Mouse (Mus musculus) hindbrain, postnatal 0 days (tissue): ENCODE data around the gene Armc9. TPM values are rescaled to one million over a fixed set of nuclear protein-coding genes. Genes with fewer than 3 reads are reported as not detected.

ENCODE experiments used
- ATAC-seq: fragments of 200-750 bp; cut with Nextera tagmentation; 2 replicates; pipeline ENCODE4 v1.8.0; 2017; ENCODE audit warnings: mild to moderate bottlenecking, moderate TSS enrichment, moderate library complexity
- DNase-seq: peaks from one replicate; pipeline ENCODE4 v3.0.0-alpha.2; 2015; ENCODE audit warnings: low spot score
- H3K27ac ChIP-seq: fragments of 300-500 bp; sonication (generic); 2 replicates; pipeline ENCODE4 v1.5.1; 2014; ENCODE audit warnings: mild to moderate bottlenecking
- H3K27me3 ChIP-seq: fragments of 300-500 bp; sonication (generic); 2 replicates; pipeline ENCODE4 v1.6.1; 2014; ENCODE audit warnings: low read length, mixed read lengths; ENCODE audit not compliant: insufficient read depth
- H3K36me3 ChIP-seq: fragments of 300-500 bp; sonication (generic); 2 replicates; pipeline ENCODE4 v1.6.1; 2014; ENCODE audit warnings: low read length, mixed read lengths; ENCODE audit not compliant: insufficient read depth
- H3K4me1 ChIP-seq: fragments of 300-500 bp; sonication (generic); 2 replicates; pipeline ENCODE4 v1.6.1; 2014; ENCODE audit warnings: antibody characterized with exemption, low read length, mixed read lengths; ENCODE audit not compliant: insufficient read depth
- H3K4me2 ChIP-seq: fragments of 300-500 bp; sonication (generic); 2 replicates; pipeline ENCODE4 v1.6.1; 2014; ENCODE audit warnings: low read depth, mild to moderate bottlenecking, low read length, moderate library complexity, mixed read lengths
- H3K4me3 ChIP-seq: fragments of 300-500 bp; sonication (generic); 2 replicates; pipeline ENCODE4 v1.5.1; 2014; ENCODE audit warnings: low read length
- H3K9ac ChIP-seq: fragments of 300-500 bp; sonication (generic); replicated peaks from 2 replicates; pipeline ENCODE4 v1.6.1; 2014; ENCODE audit warnings: mild to moderate bottlenecking, low read length, moderate library complexity, mixed read lengths
- H3K9me3 ChIP-seq: fragments of 300-500 bp; sonication (generic); 2 replicates; pipeline ENCODE4 v1.6.1; 2016; ENCODE audit warnings: low read length, mixed read lengths
- CTCF ChIP-seq: IDR thresholded peaks from 2 replicates; pipeline ENCODE4 v1.5.1; 2016; ENCODE audit warnings: antibody characterized with exemption, control low read depth, low read depth
- WGBS: fragments of 180-500 bp; shearing (Covaris S2); extraction: QIAGEN DNeasy Blood & Tissue Kit; methylation state at CpG from one replicate; pipeline ENCODE4 v1.1.7; 2014; 5-methylcytosine and 5-hydroxymethylcytosine counted together
- polyA plus RNA-seq: library from polyadenylated mRNA; unstranded; fragments of >200 nt; fragmentation: Nextera tagmentation; extraction: Ambion mirVana; gene quantifications from 2 replicates; pipeline ENCODE4 v1.2.1, GENCODE M21; 2015
- total RNA-seq: library from RNA; depleted of rRNA; stranded (reverse); fragments of >200 nt; gene quantifications from 2 replicates; pipeline ENCODE4 v1.2.3, GENCODE M21; 2014

The Armc9 gene
- total and polyA plus RNA-seq, 2 experiments from 2014 or later: 21.0 to 34.9 TPM

GRCm38 (mm10) chr1:86135315-86135714 lies 19.3 kb upstream of the Armc9 start:
- H3K4me2 ChIP-seq: no peak overlapping the region
- no peaks in the 10 kb centered on the region for H3K9me3 ChIP-seq
- H3K4me1 ChIP-seq: no peaks in the 10 kb centered on the region
- ATAC-seq (no peak), DNase-seq (no peak)
- WGBS: 79% methylated on average over 6 of the region's 6 CpGs
- peaks cover 54% of the 10 kb centered on the region for H3K36me3 ChIP-seq
- no peak overlapping the region for H3K27ac ChIP-seq
- H3K4me3 ChIP-seq: no peak overlapping the region
- no peak overlapping the region for H3K9ac ChIP-seq
- no peaks in the 10 kb centered on the region for H3K27me3 ChIP-seq
- no peak for TF ChIP-seq CTCF

DNA sequence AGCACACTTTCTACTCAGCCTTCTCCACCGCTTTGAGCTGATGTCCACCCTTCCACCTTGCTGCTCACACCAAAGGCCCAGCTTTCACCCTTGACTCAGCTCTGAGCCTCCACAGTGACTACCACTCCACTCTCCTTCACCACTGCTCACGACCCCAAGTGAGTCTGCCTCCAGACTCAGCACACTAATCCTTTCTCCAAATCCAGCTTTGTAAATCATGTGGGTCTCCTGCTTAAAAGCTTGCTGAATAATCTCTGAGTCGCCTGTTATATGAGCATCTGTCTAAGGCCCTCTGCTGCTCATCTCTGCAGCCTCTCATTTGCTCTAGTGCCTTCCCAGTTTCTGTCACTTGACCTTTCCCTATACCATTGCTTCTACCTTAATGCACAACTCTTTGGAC lies 13.5 kb upstream of the Armc9 start:
- no peak overlapping the region for H3K4me3 ChIP-seq
- no peak overlapping the region for H3K9ac ChIP-seq
- DNase-seq: no peak
- no peaks in the 10 kb centered on the region for H3K9me3 ChIP-seq
- no peaks in the 10 kb centered on the region for H3K27me3 ChIP-seq
- TF ChIP-seq CTCF: no peak
- no peak overlapping the region for H3K4me2 ChIP-seq
- no peaks in the 10 kb centered on the region for H3K4me1 ChIP-seq
- WGBS: 86% methylated on average over 3 of the region's 3 CpGs
- ATAC-seq: no peak
- H3K27ac ChIP-seq: no peak overlapping the region
- H3K36me3 ChIP-seq: peaks cover 24% of the 10 kb centered on the region

DNA sequence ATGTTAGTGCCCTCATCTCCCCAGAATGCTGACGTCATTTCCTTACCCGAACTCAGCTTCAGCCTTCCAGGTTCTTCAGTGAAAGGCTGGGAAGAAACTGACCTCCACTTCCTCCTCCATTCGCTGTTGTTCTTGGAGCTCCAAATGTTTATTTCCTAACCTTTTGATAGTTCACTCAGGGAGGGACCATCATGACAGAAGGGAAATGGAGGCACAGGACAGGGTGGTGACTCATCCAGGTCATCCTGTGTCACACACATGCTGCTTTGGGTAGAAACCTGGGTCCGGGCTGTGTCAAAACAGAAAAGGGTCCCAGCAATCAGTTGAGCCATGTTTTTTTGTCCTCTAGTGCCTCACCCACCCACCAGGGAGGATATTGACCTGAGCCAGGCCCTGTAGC lies 11.4 kb upstream of the Armc9 start:
- no peaks in the 10 kb centered on the region for H3K27me3 ChIP-seq
- ATAC-seq (no peak), DNase-seq (no peak)
- no peak overlapping the region for H3K9ac ChIP-seq
- H3K4me3 ChIP-seq: no peak overlapping the region
- H3K9me3 ChIP-seq: no peaks in the 10 kb centered on the region
- no peak for TF ChIP-seq CTCF
- no peaks in the 10 kb centered on the region for H3K4me1 ChIP-seq
- no peak overlapping the region for H3K27ac ChIP-seq
- H3K36me3 ChIP-seq: peaks cover 10% of the 10 kb centered on the region
- H3K4me2 ChIP-seq: no peak overlapping the region
- WGBS: 85% methylated on average over 4 of the region's 4 CpGs

DNA sequence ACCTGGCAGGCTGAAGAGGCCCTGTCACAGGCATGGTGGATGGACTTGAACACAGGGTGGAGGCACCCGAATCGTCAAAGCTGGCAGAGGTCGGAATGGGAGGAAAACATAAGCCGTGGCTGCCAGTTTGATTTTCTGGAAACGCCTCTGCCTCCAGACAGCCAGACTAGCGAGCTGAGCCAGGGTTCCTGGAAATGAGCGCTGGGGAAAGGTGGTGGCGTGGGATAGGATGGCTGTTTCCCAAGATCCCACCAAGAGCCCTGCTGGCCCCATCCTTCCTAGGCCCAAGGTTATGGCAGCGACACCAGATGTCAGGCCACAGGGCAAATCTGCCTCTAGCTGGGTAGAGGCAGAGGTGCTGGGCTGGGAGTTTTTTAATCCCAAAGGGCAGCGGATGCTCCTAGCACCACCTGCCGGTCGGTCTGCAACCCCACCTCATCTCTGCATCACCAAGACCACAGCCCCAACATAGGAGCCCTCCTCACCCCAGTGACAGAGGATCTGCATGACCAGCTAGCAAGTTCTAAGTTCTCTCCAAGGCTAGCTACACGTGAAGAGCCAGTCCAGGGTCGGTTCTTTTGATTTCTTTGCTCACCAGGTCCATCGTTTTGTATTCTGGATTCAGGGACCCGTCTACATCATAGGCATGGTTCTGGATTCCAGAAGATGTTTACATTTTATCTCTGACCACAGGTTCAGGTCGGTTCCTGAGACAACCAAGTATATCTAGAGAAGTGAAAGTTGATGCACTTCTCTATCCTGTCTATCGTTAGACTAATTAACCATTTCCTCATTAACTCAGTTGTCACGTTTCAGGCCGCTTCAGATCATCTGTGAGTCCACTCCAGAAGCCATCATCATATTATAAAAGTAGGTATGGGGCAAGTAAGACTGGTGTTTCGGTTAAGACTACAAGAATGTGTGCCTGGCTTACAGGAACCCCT lies 10.3 kb upstream of the Armc9 start:
- no peaks in the 10 kb centered on the region for H3K4me1 ChIP-seq
- TF ChIP-seq CTCF: peak; percentile 34; the same call in 1 of the 2 replicates
- ATAC-seq (no peak), DNase-seq (no peak)
- H3K9me3 ChIP-seq: no peaks in the 10 kb centered on the region
- no peak overlapping the region for H3K27ac ChIP-seq
- WGBS: 79% methylated on average over 21 of the region's 21 CpGs
- no peak overlapping the region for H3K9ac ChIP-seq
- no peaks in the 10 kb centered on the region for H3K27me3 ChIP-seq
- no peak overlapping the region for H3K4me3 ChIP-seq
- peaks cover 2% of the 10 kb centered on the region; the same call in 1 of the 2 replicates for H3K36me3 ChIP-seq
- no peak overlapping the region for H3K4me2 ChIP-seq

DNA sequence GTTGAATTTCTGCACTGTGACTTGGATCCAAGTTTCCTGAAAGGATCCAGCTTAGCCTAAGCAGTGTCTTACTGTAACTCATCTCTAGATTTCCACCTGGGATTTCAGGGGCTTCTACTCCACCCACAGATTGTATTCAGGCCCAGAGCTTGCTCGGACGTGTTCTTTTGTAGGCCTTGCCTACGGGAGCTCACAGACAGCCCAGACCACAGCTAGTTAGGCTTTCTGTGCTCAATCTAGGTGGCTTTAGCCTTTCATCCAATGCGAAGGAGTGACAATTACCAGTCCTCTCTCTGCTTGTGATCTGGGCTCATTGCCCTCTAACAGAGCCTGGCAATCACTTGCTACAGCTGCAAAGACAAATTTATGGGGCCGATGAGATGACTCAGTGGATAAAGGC lies 8.3 kb upstream of the Armc9 start:
- H3K36me3 ChIP-seq: no peaks in the 10 kb centered on the region; the same call in 1 of the 2 replicates
- no peak for TF ChIP-seq CTCF
- H3K27ac ChIP-seq: no peak overlapping the region
- DNase-seq (no peak), ATAC-seq (no peak)
- H3K4me2 ChIP-seq: no peak overlapping the region
- WGBS: 85% methylated on average over 5 of the region's 5 CpGs
- H3K27me3 ChIP-seq: no peaks in the 10 kb centered on the region
- no peaks in the 10 kb centered on the region for H3K4me1 ChIP-seq
- no peak overlapping the region for H3K4me3 ChIP-seq
- no peaks in the 10 kb centered on the region for H3K9me3 ChIP-seq
- no peak overlapping the region for H3K9ac ChIP-seq

DNA sequence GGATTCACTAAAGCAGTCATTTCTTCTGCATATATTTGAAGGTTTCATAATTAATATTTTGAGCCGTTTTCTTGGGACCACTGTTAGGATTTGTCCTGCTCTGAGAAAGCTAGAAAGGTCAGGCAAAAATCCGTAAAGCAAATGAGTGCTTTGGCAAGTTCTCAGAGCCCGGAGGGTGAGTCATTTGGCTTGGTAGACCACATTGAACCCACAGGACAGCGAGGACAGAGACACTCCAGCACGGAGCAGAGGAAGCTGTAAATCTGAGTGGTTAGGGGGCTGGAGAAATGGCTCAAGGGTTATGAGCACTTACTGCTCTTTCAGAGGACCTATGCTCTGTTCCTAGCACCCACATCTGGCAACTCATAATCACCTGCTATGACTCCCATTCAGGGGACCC lies 7.0 kb upstream of the Armc9 start:
- H3K4me1 ChIP-seq: no peaks in the 10 kb centered on the region
- ATAC-seq: no peak
- no peak overlapping the region for H3K27ac ChIP-seq
- 78% methylated on average over 5 of the region's 5 CpGs for WGBS
- no peak overlapping the region for H3K4me3 ChIP-seq
- H3K27me3 ChIP-seq: no peaks in the 10 kb centered on the region
- no peaks in the 10 kb centered on the region; the same call in 1 of the 2 replicates for H3K36me3 ChIP-seq
- DNase-seq: no peak
- H3K4me2 ChIP-seq: no peak overlapping the region
- no peak for TF ChIP-seq CTCF
- no peaks in the 10 kb centered on the region for H3K9me3 ChIP-seq
- no peak overlapping the region for H3K9ac ChIP-seq

- no peak overlapping the region for H3K4me2 ChIP-seq
- ATAC-seq: no peak
- 59% methylated on average over 9 of the region's 9 CpGs for WGBS
- no peaks in the 10 kb centered on the region for H3K9me3 ChIP-seq
- TF ChIP-seq CTCF: no peak
- no peaks in the 10 kb centered on the region for H3K4me1 ChIP-seq
- no peak overlapping the region for H3K27ac ChIP-seq
- H3K36me3 ChIP-seq: no peaks in the 10 kb centered on the region; the same call in 1 of the 2 replicates
- H3K27me3 ChIP-seq: no peaks in the 10 kb centered on the region
- H3K9ac ChIP-seq: no peak overlapping the region
- no peak overlapping the region for H3K4me3 ChIP-seq
- no peak for DNase-seq
Observed at GRCm38 (mm10) chr1:86148161-86148560, 6.4 kb upstream of the Armc9 start.
